Mouse (Mus musculus) kidney, embryonic 14.5 days (tissue): Measurements from ENCODE around the gene Apoa5. TPM values are rescaled to one million over a fixed set of nuclear protein-coding genes. Genes with fewer than 3 reads are reported as not detected.

Source experiments
- ATAC-seq: fragments of 200-750 bp; cut with Nextera tagmentation; 2 replicates; pipeline ENCODE4 v1.8.0; 2017; ENCODE audit warnings: moderate number of reproducible peaks, mild to moderate bottlenecking, moderate TSS enrichment, moderate library complexity; ENCODE audit not compliant: low FRiP score, low TSS enrichment
- H3K27ac ChIP-seq: fragments of 300-500 bp; sonication (generic); 2 replicates; pipeline ENCODE4 v1.5.1; 2014; ENCODE audit warnings: low read depth, mild to moderate bottlenecking, low read length, moderate library complexity, mixed read lengths
- H3K27me3 ChIP-seq: fragments of 300-500 bp; sonication (generic); 2 replicates; pipeline ENCODE4 v1.6.1; 2014; ENCODE audit warnings: mild to moderate bottlenecking, low read length; ENCODE audit not compliant: control insufficient read depth, insufficient read depth
- H3K36me3 ChIP-seq: fragments of 300-500 bp; sonication (generic); 2 replicates; pipeline ENCODE4 v1.6.1; 2014; ENCODE audit warnings: low read length, mixed read lengths; ENCODE audit not compliant: control insufficient read depth, insufficient read depth
- H3K4me1 ChIP-seq: fragments of 300-500 bp; sonication (generic); 2 replicates; pipeline ENCODE4 v1.6.1; 2014; ENCODE audit warnings: low read length, mixed read lengths; ENCODE audit not compliant: control insufficient read depth, insufficient read depth
- H3K4me2 ChIP-seq: fragments of 300-500 bp; sonication (generic); replicated peaks from 2 replicates; pipeline ENCODE4 v1.6.1; 2014; ENCODE audit warnings: low read depth, mild to moderate bottlenecking, low read length
- H3K4me3 ChIP-seq: fragments of 300-500 bp; sonication (generic); 2 replicates; pipeline ENCODE4 v1.5.1; 2014; ENCODE audit warnings: mild to moderate bottlenecking, low read length
- H3K9ac ChIP-seq: fragments of 300-500 bp; sonication (generic); 2 replicates; pipeline ENCODE4 v1.6.1; 2014; ENCODE audit warnings: low read depth, mild to moderate bottlenecking, low read length, moderate library complexity
- H3K9me3 ChIP-seq: fragments of 300-500 bp; sonication (generic); 2 replicates; pipeline ENCODE4 v1.6.1; 2016; ENCODE audit warnings: low read length; ENCODE audit not compliant: control insufficient read depth
- WGBS: fragments of 180-500 bp; shearing (Covaris S2); extraction: QIAGEN DNeasy Blood & Tissue Kit; methylation state at CpG from one replicate; pipeline ENCODE4 v1.1.7; 2014; 5-methylcytosine and 5-hydroxymethylcytosine counted together
- polyA plus RNA-seq: library from polyadenylated mRNA; unstranded; fragments of >200 nt; fragmentation: Nextera tagmentation; extraction: Ambion mirVana; gene quantifications from 2 replicates; pipeline ENCODE4 v1.2.1, GENCODE M21; 2014

Apoa5 gene
- polyA plus RNA-seq, 1 experiment from 2014 or later = not detected

GRCm38 (mm10) chr9:46274494-46274893, 6.1 kb downstream of the Apoa5 start:
- Histone ChIP-seq H3K9ac (no peak overlapping the region), H3K9me3 (no peaks in the 10 kb centered on the region), H3K4me2 (no peak overlapping the region), H3K36me3 (peaks cover 38% of the 10 kb centered on the region), H3K4me3 (no peak overlapping the region; the same call in 1 of the 2 replicates), H3K4me1 (peaks cover 14% of the 10 kb centered on the region), H3K27me3 (peaks cover 9% of the 10 kb centered on the region; the same call in 1 of the 2 replicates), H3K27ac (no peak overlapping the region)
- WGBS = 67% methylated on average over 9 of the region's 9 CpGs
- no peak for ATAC-seq

DNA sequence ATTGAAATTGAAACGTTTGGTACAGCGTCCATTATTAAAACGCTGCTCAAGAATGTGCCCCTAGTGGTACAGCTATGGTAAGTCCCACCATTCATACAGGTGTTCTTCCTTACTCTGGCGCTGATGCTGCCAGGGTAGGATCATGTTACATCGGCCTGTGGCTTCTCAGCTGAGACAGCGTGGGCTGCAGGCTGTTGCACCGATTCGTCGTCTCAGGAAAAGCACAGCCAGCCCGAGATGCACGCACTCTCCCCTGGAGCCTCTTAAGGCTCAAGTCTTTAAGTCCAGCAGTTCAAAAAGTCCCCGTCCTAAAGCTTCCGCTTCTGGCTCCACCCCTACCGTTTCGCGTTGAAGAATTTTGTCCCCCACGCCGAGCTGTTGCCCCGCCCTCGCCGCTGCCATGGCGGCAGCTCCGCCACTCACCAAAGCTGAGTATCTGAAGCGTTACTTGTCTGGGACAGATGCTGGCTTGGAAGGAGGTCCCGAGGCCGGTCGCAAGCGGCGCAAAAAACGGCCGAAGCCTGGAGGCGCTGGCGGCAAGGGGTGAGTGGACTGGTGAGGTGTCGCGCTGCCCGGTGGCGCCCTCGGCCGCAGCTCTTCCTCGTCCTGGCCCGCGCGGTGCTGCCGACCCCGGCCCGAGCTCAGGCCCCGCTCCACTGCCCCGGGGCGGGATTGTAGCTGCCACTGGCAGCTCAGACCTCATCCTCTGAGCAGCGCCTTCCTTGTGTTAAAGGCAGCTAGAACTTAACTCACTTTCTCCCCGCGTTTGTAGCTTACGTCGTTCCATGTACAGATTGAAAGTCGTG, 14.4 kb downstream of the Apoa5 start, which contains the start of gene Bud13:
TSS of gene Bud13 (plus strand) at position 378 of the 806 bp plus-strand sequence.
- Histone ChIP-seq H3K27ac (peak within 1 kb of the TSS; percentile 84), H3K36me3 (peaks cover 45% of the 10 kb centered on the region), H3K9me3 (no peaks in the 10 kb centered on the region), H3K4me2 (peak within 1 kb of the TSS; percentile 45), H3K9ac (peak within 1 kb of the TSS; percentile 87), H3K4me1 (peaks cover 8% of the 10 kb centered on the region), H3K4me3 (peak within 1 kb of the TSS; percentile 81), H3K27me3 (no peaks in the 10 kb centered on the region)
- WGBS = under 1% methylated on average over 55 of the region's 55 CpGs
- peak; percentile 92 for ATAC-seq

- no peaks in the 10 kb centered on the region for H3K9me3 ChIP-seq
- no peak overlapping the region for H3K4me3 ChIP-seq
- no peak overlapping the region for H3K9ac ChIP-seq
- WGBS = 54% methylated on average over 4 of the region's 4 CpGs
- H3K4me1 ChIP-seq = no peaks in the 10 kb centered on the region
- no peak for ATAC-seq
- H3K4me2 ChIP-seq = no peak overlapping the region
- H3K27me3 ChIP-seq = no peaks in the 10 kb centered on the region
- H3K27ac ChIP-seq = no peak overlapping the region
- peaks cover 53% of the 10 kb centered on the region for H3K36me3 ChIP-seq
Observed at GRCm38 (mm10) chr9:46298381-46298780, 29.9 kb downstream of the Apoa5 start.

DNA sequence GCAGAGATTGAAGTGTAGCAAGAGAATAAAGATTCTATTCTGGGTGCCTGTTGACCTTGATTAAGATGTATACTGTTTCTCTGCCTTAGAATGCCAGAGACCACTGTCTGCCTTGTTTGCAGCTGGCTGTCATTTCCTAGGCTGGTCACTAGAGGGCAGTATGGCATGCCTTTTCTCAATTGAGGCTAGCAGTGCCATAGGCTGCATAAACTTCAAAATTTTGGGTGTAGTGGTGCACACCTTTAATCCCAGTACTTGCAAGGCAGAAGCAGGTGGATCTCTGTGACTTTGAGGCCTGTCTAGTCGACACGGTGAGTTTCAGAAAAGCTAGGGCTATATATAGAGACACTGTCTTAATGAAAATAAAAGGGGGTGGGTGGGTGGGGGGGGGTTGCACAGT, 33.7 kb downstream of the Apoa5 start:
- no peaks in the 10 kb centered on the region for H3K4me1 ChIP-seq
- H3K27ac ChIP-seq = no peak overlapping the region
- H3K4me3 ChIP-seq = no peak overlapping the region
- H3K36me3 ChIP-seq = peaks cover 25% of the 10 kb centered on the region
- H3K9me3 ChIP-seq = no peaks in the 10 kb centered on the region
- H3K9ac ChIP-seq = no peak overlapping the region
- H3K4me2 ChIP-seq = no peak overlapping the region
- no peaks in the 10 kb centered on the region for H3K27me3 ChIP-seq
- no peak for ATAC-seq
- WGBS = 8% methylated on average over 2 of the region's 2 CpGs

- H3K9ac ChIP-seq = no peak overlapping the region
- ATAC-seq = no peak
- H3K9me3 ChIP-seq = no peaks in the 10 kb centered on the region
- no peak overlapping the region for H3K27ac ChIP-seq
- 8% methylated on average over 7 of the region's 7 CpGs for WGBS
- H3K4me1 ChIP-seq = peaks cover 3% of the 10 kb centered on the region; the same call in 1 of the 2 replicates
- H3K36me3 ChIP-seq = no peaks in the 10 kb centered on the region
- H3K4me2 ChIP-seq = no peak overlapping the region
- no peaks in the 10 kb centered on the region; the same call in 1 of the 2 replicates for H3K27me3 ChIP-seq
- no peak overlapping the region for H3K4me3 ChIP-seq
Observed at GRCm38 (mm10) chr9:46309121-46309520, 40.7 kb downstream of the Apoa5 start.

GRCm38 (mm10) chr9:46314507-46314906, 46.1 kb downstream of the Apoa5 start:
- no peak overlapping the region for H3K4me3 ChIP-seq
- no peaks in the 10 kb centered on the region; the same call in 1 of the 2 replicates for H3K27me3 ChIP-seq
- peaks cover 12% of the 10 kb centered on the region; the same call in 1 of the 2 replicates for H3K4me1 ChIP-seq
- ATAC-seq = peak; percentile 44; the same call in 1 of the 2 replicates
- no peak overlapping the region for H3K4me2 ChIP-seq
- no peaks in the 10 kb centered on the region for H3K36me3 ChIP-seq
- no peaks in the 10 kb centered on the region for H3K9me3 ChIP-seq
- H3K27ac ChIP-seq = no peak overlapping the region
- 2% methylated on average over 4 of the region's 4 CpGs for whole genome bisulfite sequencing
- no peak overlapping the region for H3K9ac ChIP-seq

GRCm38 (mm10) chr9:46314921-46315320, 46.5 kb downstream of the Apoa5 start:
- H3K4me3 ChIP-seq = no peak overlapping the region
- ATAC-seq = no peak; the same call in 1 of the 2 replicates
- H3K27ac ChIP-seq = no peak overlapping the region
- H3K9me3 ChIP-seq = no peaks in the 10 kb centered on the region
- no peak overlapping the region for H3K4me2 ChIP-seq
- H3K9ac ChIP-seq = no peak overlapping the region
- H3K4me1 ChIP-seq = peaks cover 12% of the 10 kb centered on the region; the same call in 1 of the 2 replicates
- 41% methylated on average over 2 of the region's 2 CpGs for WGBS
- no peaks in the 10 kb centered on the region for H3K36me3 ChIP-seq
- no peaks in the 10 kb centered on the region; the same call in 1 of the 2 replicates for H3K27me3 ChIP-seq

GRCm38 (mm10) chr9:46315807-46316365, 47.5 kb downstream of the Apoa5 start:
- H3K4me2 ChIP-seq = no peak overlapping the region
- peaks cover 12% of the 10 kb centered on the region; the same call in 1 of the 2 replicates for H3K4me1 ChIP-seq
- H3K9ac ChIP-seq = no peak overlapping the region
- no peak overlapping the region for H3K27ac ChIP-seq
- no peaks in the 10 kb centered on the region for H3K9me3 ChIP-seq
- H3K4me3 ChIP-seq = no peak overlapping the region
- no peaks in the 10 kb centered on the region; the same call in 1 of the 2 replicates for H3K27me3 ChIP-seq
- no peaks in the 10 kb centered on the region for H3K36me3 ChIP-seq
- no peak for ATAC-seq
- 34% methylated on average over 11 of the region's 11 CpGs for WGBS

DNA sequence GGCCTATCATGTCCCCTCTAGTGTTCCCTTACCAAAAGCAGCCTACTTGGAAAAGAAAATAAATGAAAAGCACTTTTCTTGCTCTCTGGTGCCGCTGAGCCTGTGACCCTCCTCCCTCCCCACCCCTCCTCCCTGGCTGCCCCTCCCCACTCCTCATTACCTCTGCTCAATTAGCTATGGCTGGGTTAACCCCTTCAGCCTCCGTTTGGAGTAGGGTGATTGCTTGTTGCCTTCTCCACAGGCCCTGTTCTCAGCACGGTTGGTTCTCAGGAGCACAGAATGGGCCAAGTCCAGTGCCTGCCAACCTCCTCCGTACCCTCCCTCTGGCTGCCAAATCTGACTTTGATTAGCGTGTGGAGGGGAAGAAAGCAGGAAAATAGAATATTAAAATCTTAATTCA, 48.0 kb downstream of the Apoa5 start:
- 25% methylated on average over 5 of the region's 5 CpGs for whole genome bisulfite sequencing
- no peaks in the 10 kb centered on the region for H3K9me3 ChIP-seq

More for the DNA sequence above, 48.0 kb downstream of the Apoa5 start:
- Histone ChIP-seq H3K9ac (no peak overlapping the region), H3K4me1 (peaks cover 12% of the 10 kb centered on the region; the same call in 1 of the 2 replicates), H3K36me3 (no peaks in the 10 kb centered on the region), H3K27me3 (no peaks in the 10 kb centered on the region; the same call in 1 of the 2 replicates), H3K27ac (no peak overlapping the region), H3K4me2 (no peak overlapping the region), H3K4me3 (no peak overlapping the region)
- ATAC-seq = no peak
